Mouse (Mus musculus) left cerebral cortex, postnatal 10 days (tissue): ENCODE data around the gene Zfyve26. TPM values are rescaled to one million over a fixed set of nuclear protein-coding genes. Genes with fewer than 3 reads are reported as not detected.

Experiments used
- DNase-seq, 2 experiments: peaks; one replicate each; pipeline ENCODE4 v3.0.0; 2021 to 2022; ENCODE audit warnings: low spot score in 2 of 2, mixed read lengths in 1 of 2; ENCODE audit errors: extremely low spot score in 1 of 2
- intact Hi-C: fragments of 180-260 bp; cut with DNase I; formaldehyde crosslinking; loops from one replicate; pipeline ENCODE4 v1.15.1; 2025
- total RNA-seq, 2 experiments: library from RNA; stranded (reverse); gene quantifications; 2 replicates each; pipeline ENCODE4 v1.2.3; 2021

Gene Zfyve26
- total RNA-seq, 2 experiments from 2014 or later = 22.2 to 22.7 TPM

GRCm38 (mm10) chr12:79279513-79280115, 16.5 kb downstream of the Zfyve26 start:
- intact Hi-C loops = loop anchor here (5.0 kb wide), 3 partner anchors 37 to 397 kb away; no protein-coding TSS in a partner anchor
- no peak for DNase-seq

GRCm38 (mm10) chr12:79272604-79273003, 23.5 kb downstream of the Zfyve26 start:
- intact Hi-C loops = no loop called here
- no peak for DNase-seq

- DNase-seq = peak in 1 of 2 experiments; percentile 40
- intact Hi-C loops = loop anchor here (5.0 kb wide), 1 partner anchor 99 kb away; no protein-coding TSS in a partner anchor
These were observed 35.1 kb downstream of the Zfyve26 start for GRCm38 (mm10) chr12:79261035-79261434.

- no peak for DNase-seq
- intact Hi-C loops = loop anchor here (5.0 kb wide), 1 partner anchor 98 kb away; no protein-coding TSS in a partner anchor
These were observed 36.0 kb downstream of the Zfyve26 start for GRCm38 (mm10) chr12:79260154-79260553.

GRCm38 (mm10) chr12:79254975-79255374, 41.1 kb downstream of the Zfyve26 start:
- no peak for DNase-seq
- intact Hi-C loops = no loop called here

- no peak for DNase-seq
- intact Hi-C loops = no loop called here
These were observed 42.6 kb downstream of the Zfyve26 start for GRCm38 (mm10) chr12:79253294-79254053.

GRCm38 (mm10) chr12:79248110-79248509, 48.0 kb downstream of the Zfyve26 start:
- intact Hi-C loops = no loop called here
- no peak for DNase-seq

GRCm38 (mm10) chr12:79242921-79243320, 53.2 kb downstream of the Zfyve26 start:
- no peak for DNase-seq
- intact Hi-C loops = loop anchor here (5.0 kb wide), 1 partner anchor 39 kb away; no protein-coding TSS in a partner anchor

- no peak for DNase-seq
- intact Hi-C loops = loop anchor here (5.0 kb wide), 1 partner anchor 40 kb away; no protein-coding TSS in a partner anchor
These were observed 54.1 kb downstream of the Zfyve26 start for GRCm38 (mm10) chr12:79241985-79242384.

GRCm38 (mm10) chr12:79235485-79236080, 60.5 kb downstream of the Zfyve26 start:
- intact Hi-C loops = no loop called here
- no peak for DNase-seq

- intact Hi-C loops = no loop called here
- no peak for DNase-seq
These were observed 78.6 kb downstream of the Zfyve26 start for GRCm38 (mm10) chr12:79217511-79217910.

GRCm38 (mm10) chr12:79211447-79211846, 84.7 kb downstream of the Zfyve26 start:
- intact Hi-C loops = no loop called here
- DNase-seq = no peak

- intact Hi-C loops = no loop called here
- peak in 1 of 2 experiments; percentile 31 for DNase-seq
These were observed 87.2 kb downstream of the Zfyve26 start, which contains the start of gene Rdh12 for GRCm38 (mm10) chr12:79208703-79209464. Rdh12 (plus strand) TSS chr12:79208914.

- intact Hi-C loops = no loop called here
- no peak for DNase-seq
These were observed 94.2 kb downstream of the Zfyve26 start for GRCm38 (mm10) chr12:79201882-79202281.

GRCm38 (mm10) chr12:79197105-79197504, 99.0 kb downstream of the Zfyve26 start:
- intact Hi-C loops = no loop called here
- DNase-seq = no peak

- peak; percentile 44 to 72 for DNase-seq
- intact Hi-C loops = no loop called here
These were observed 102.7 kb downstream of the Zfyve26 start for GRCm38 (mm10) chr12:79193441-79193840.

- DNase-seq = no peak
- intact Hi-C loops = no loop called here
These were observed 103.9 kb downstream of the Zfyve26 start, which contains the start of gene Rdh11 for GRCm38 (mm10) chr12:79192193-79192592. Rdh11 (minus strand) TSS chr12:79192293.

- intact Hi-C loops = no loop called here
- peak; percentile 67 to 82 for DNase-seq
These were observed 104.4 kb downstream of the Zfyve26 start for GRCm38 (mm10) chr12:79191701-79192100.
